Mouse (Mus musculus) myocyte (in vitro differentiated cells): ENCODE results near the gene Aqp3.

Source experiments
- POLR2A ChIP-seq: IDR thresholded peaks from one replicate; pipeline ENCODE4 v1.6.1; 2011; ENCODE audit warnings: low read depth, mild to moderate bottlenecking, control low read depth, moderate library complexity; ENCODE audit not compliant: insufficient read length
- SRF ChIP-seq: IDR thresholded peaks from one replicate; pipeline ENCODE4 v1.6.1; 2011; ENCODE audit warnings: low read depth; ENCODE audit not compliant: control insufficient read depth, insufficient read length
- TCF3 ChIP-seq: IDR thresholded peaks from one replicate; pipeline ENCODE4 v1.6.1; 2011; ENCODE audit warnings: low read depth, control low read depth; ENCODE audit not compliant: insufficient read length

DNA sequence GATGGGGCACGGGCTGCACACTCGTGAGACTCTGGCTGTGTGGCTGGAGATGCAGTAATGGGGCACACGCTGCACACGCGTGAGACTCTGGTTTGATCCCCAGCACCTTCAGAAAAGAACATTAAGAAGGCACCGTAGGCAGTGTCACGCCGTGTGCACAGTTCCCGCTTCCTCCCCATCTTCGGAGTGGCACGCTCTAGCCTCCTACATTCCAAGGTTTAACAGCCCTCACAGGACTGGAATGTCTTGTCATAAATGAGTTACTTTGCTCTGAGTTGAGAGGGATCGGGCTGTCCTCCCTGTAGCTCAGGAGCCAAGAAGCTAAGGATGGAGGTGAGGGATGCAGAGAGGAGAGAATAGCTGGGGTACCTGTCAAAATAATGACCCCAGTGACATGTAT lies 55.1 kb downstream of the Aqp3 start:
- TF ChIP-seq TCF3 (no peak), SRF (no peak), POLR2A (no peak)
